Comparison of ENCODE assay signal across 14 mouse cellular contexts in genomic region chr5:115018813-115019212, GRCm38 (mm10). TPM values are rescaled to one million over a fixed set of nuclear protein-coding genes. Genes with fewer than 3 reads are reported as not detected.
DNase-seq lines count a peak whose midpoint lies in the region; ATAC-seq and TF ChIP-seq lines count a peak whose summit lies in the region.
"Had no signal": no experiment of that assay in that cellular context is flagged by ENCODE, and none has a peak within 500 bp of the region (broad histone marks: within the 10 kb centered on the region; RNA-seq: fewer than 3 reads in every experiment).

No protein-coding gene starts in this region.

- H3K4me1 ChIP-seq in cerebellum, adult 2 months (ENCODE audit: control insufficient read depth, insufficient read depth, low read length): peaks cover 15% of the 10 kb centered on the region
- peaks cover 23% of the 10 kb centered on the region for H3K4me1 ChIP-seq in lung, adult 2 months (ENCODE audit: control insufficient read depth, insufficient read depth, low read length)
- peaks cover 73% of the 10 kb centered on the region for H3K4me1 ChIP-seq in liver, embryonic 13.5 days (replicated peaks)
- H3K4me1 ChIP-seq in stomach, postnatal 0 days (replicated peaks; ENCODE audit: control insufficient read depth, insufficient read depth): 0 out of 2 replicates have a peak, but pooled peaks cover 2% of the 10 kb centered on the region

- no peaks in the 10 kb centered on the region for H3K36me3 ChIP-seq in liver, embryonic 13.5 days
- no peaks in the 10 kb centered on the region for H3K36me3 ChIP-seq in stomach, postnatal 0 days (ENCODE audit: control insufficient read depth, insufficient read depth, low read length)
- H3K36me3 ChIP-seq: neural tube, embryonic 12.5 days had no signal

- H3K4me2 ChIP-seq in liver, embryonic 13.5 days: peak overlapping the region; percentile 68
- H3K4me2 ChIP-seq in stomach, postnatal 0 days (replicated peaks; ENCODE audit: low read depth): 0 out of 2 replicates have a peak overlapping the region, but pooled peaks have one; percentile 0
- H3K4me2 ChIP-seq: neural tube, embryonic 12.5 days had no signal

- WGBS in cerebellum, adult 2 months: 18% methylated on average over 4 of the region's 4 CpGs
- 6% methylated on average over 4 of the region's 4 CpGs for WGBS in lung, adult 2 months
- 12% methylated on average over 4 of the region's 4 CpGs for WGBS in liver, embryonic 13.5 days (ENCODE audit: insufficient replicate concordance)
- WGBS in stomach, postnatal 0 days: 26% methylated on average over 4 of the region's 4 CpGs

- H3K27me3 ChIP-seq in cerebellum, adult 2 months (ENCODE audit: control insufficient read depth, insufficient read depth, low read length): no peaks in the 10 kb centered on the region
- H3K27me3 ChIP-seq in liver, embryonic 13.5 days: no peaks in the 10 kb centered on the region
- no peaks in the 10 kb centered on the region for H3K27me3 ChIP-seq in stomach, postnatal 0 days (ENCODE audit: control insufficient read depth, insufficient read depth, low read length)
- H3K27me3 ChIP-seq: neural tube, embryonic 12.5 days; Patski had no signal

- peak in 1 of 2 experiments; percentile 25 for DNase-seq in cerebellum, adult 2 months
- no peak for DNase-seq in cerebellum, postnatal 36 days
- peak; percentile 29 for DNase-seq in lung, adult 2 months
- DNase-seq in lung, postnatal 4 days: no peak
- DNase-seq in liver, embryonic 13.5 days: no peak
- no peak for DNase-seq in stomach, postnatal 0 days (ENCODE audit: low spot score)
- no peak for DNase-seq in urinary bladder, postnatal 10 days (ENCODE audit: low spot score)
- DNase-seq in cerebellum, postnatal 4 days (ENCODE audit: low spot score in 2 of 2): no peak
- DNase-seq: gastrocnemius, postnatal 14 days had no signal

- no peak for TF ChIP-seq CTCF in cerebellum, adult 2 months (IDR thresholded peaks at IDR 0.05; ENCODE audit: borderline replicate concordance, insufficient read depth, low read depth, low read length)
- TF ChIP-seq CTCF in lung, adult 2 months (IDR thresholded peaks at IDR 0.05; ENCODE audit: insufficient read depth, low read length): no peak
- TF ChIP-seq CTCF in stomach, postnatal 0 days (IDR thresholded peaks at IDR 0.05; ENCODE audit: low read depth): no peak

- ATAC-seq in liver, embryonic 13.5 days (ENCODE audit: low read depth): peak; percentile 54
- no peak for ATAC-seq in stomach, postnatal 0 days (ENCODE audit: low FRiP score, low TSS enrichment)
- ATAC-seq: Patski had no signal

- peak overlapping the region; percentile 69 for H3K9ac ChIP-seq in liver, embryonic 13.5 days
- no peak overlapping the region for H3K9ac ChIP-seq in stomach, postnatal 0 days (ENCODE audit: low read length)
- H3K9ac ChIP-seq: neural tube, embryonic 12.5 days had no signal

- no peak overlapping the region for H3K4me3 ChIP-seq in cerebellum, adult 2 months (replicated peaks; ENCODE audit: insufficient read depth, low read depth, low read length)
- H3K4me3 ChIP-seq in lung, adult 2 months (replicated peaks; ENCODE audit: extremely low read depth, low read depth, low read length): no peak overlapping the region
- peak overlapping the region; percentile 34 for H3K4me3 ChIP-seq in liver, embryonic 13.5 days (replicated peaks)
- no peak overlapping the region for H3K4me3 ChIP-seq in stomach, postnatal 0 days (ENCODE audit: low read depth, low read length)
- H3K4me3 ChIP-seq: neural tube, embryonic 12.5 days had no signal

- H3K9me3 ChIP-seq in liver, embryonic 13.5 days (replicated peaks): no peaks in the 10 kb centered on the region
- no peaks in the 10 kb centered on the region for H3K9me3 ChIP-seq in stomach, postnatal 0 days (ENCODE audit: control insufficient read depth, low read length)
- H3K9me3 ChIP-seq: neural tube, embryonic 12.5 days had no signal

- TF ChIP-seq EP300 in stomach, postnatal 0 days (optimal IDR thresholded peaks at IDR 0.05): no peak

- no peak for TF ChIP-seq POLR2A in cerebellum, adult 2 months (IDR thresholded peaks at IDR 0.05; ENCODE audit: borderline replicate concordance, insufficient read depth, low read length)
- TF ChIP-seq POLR2A in lung, adult 2 months (IDR thresholded peaks at IDR 0.05; ENCODE audit: borderline replicate concordance, extremely low read depth, low read depth, low read length): no peak

- H3K27ac ChIP-seq in cerebellum, adult 2 months (ENCODE audit: insufficient read depth, low read length): peak overlapping the region; percentile 64; the same call in 1 of the 2 replicates
- H3K27ac ChIP-seq in liver, embryonic 13.5 days: peak overlapping the region; percentile 86
- peak overlapping the region; percentile 41 for H3K27ac ChIP-seq in stomach, postnatal 0 days (replicated peaks)
- H3K27ac ChIP-seq: macrophage; neural tube, embryonic 12.5 days had no signal

RNA-seq across cellular contexts. Expression of gene Sppl3, which starts 7.9 kb away (rescaled TPM):
- polyA plus RNA-seq in cerebellum, adult 2 months (2012; rRNA removed): 64.2 and 65.0 TPM in 2 replicates
- 85.1 and 107 TPM in 2 replicates for polyA plus RNA-seq in lung, adult 2 months (2012; rRNA removed)
- 4.2 and 4.7 TPM in 2 replicates for polyA plus RNA-seq in liver, embryonic 13.5 days (2015; fragmentation: Nextera tagmentation; extraction: Ambion mirVana)
- polyA plus RNA-seq in stomach, postnatal 0 days (2015; fragmentation: Nextera tagmentation; extraction: Ambion mirVana): 25.2 and 39.8 TPM in 2 replicates

RNA-seq across cellular contexts. Expression of gene Hnf1a, which starts 47.9 kb away (rescaled TPM):
- polyA plus RNA-seq in cerebellum, adult 2 months (2012; rRNA removed): 0.05 TPM in 1 of 2 replicates, not detected in the other
- polyA plus RNA-seq in lung, adult 2 months (2012; rRNA removed): 0.08 TPM in 1 of 2 replicates, not detected in the other
- 2.4 and 2.9 TPM in 2 replicates for polyA plus RNA-seq in liver, embryonic 13.5 days (2015; fragmentation: Nextera tagmentation; extraction: Ambion mirVana)
- polyA plus RNA-seq in stomach, postnatal 0 days (2015; fragmentation: Nextera tagmentation; extraction: Ambion mirVana): 5.4 and 5.7 TPM in 2 replicates
- polyA plus RNA-seq: brain, embryonic 14.5 days; embryonic facial prominence, embryonic 11.5 days; macrophage had no signal
